Mouse (Mus musculus) left cerebral cortex, adult 2 months (tissue): ENCODE measurements around the gene Brk1. TPM values are rescaled to one million over a fixed set of nuclear protein-coding genes. Genes with fewer than 3 reads are reported as not detected.

Experiments used
- DNase-seq, 2 experiments: peaks; one replicate each; pipeline ENCODE4 v3.0.0; 2021 to 2022; ENCODE audit warnings: low spot score in 2 of 2, mixed read lengths in 1 of 2; ENCODE audit errors: extremely low spot score in 1 of 2
- H3K27ac ChIP-seq: fragments of 200-600 bp; 2 replicates; pipeline ENCODE4 v1.8.1; 2022
- H3K4me3 ChIP-seq: fragments of 200-600 bp; 2 replicates; pipeline ENCODE4 v1.8.1; 2022
- CTCF ChIP-seq: fragments of 200-600 bp; IDR thresholded peaks from 2 replicates; pipeline ENCODE4 v1.8.1; 2022; ENCODE audit warnings: antibody characterized with exemption, mild to moderate bottlenecking, moderate library complexity
- intact Hi-C: fragments of 180-260 bp; cut with DNase I; formaldehyde crosslinking; loops from one replicate; pipeline ENCODE4 v1.15.1; 2025
- total RNA-seq, 2 experiments: library from RNA; stranded (reverse); gene quantifications; 2 replicates each; pipeline ENCODE4 v1.2.3; 2021

Gene Brk1
- total RNA-seq, 2 experiments from 2014 or later = 221 to 228 TPM

GRCm38 (mm10) chr6:113600543-113601139 is 3.9 kb upstream of the Brk1 start, which contains the start of gene Fancd2os:
Gene Fancd2os, minus strand, starts transcription at chr6:113600715.
- Histone ChIP-seq H3K4me3 (no peak within 1 kb of the TSS), H3K27ac (no peak within 1 kb of the TSS)
- no peak for DNase-seq
- intact Hi-C loops = loop anchor here (5.0 kb wide), 1 partner anchor 68 kb away; the partner anchor contains the start of genes Emc3 and Fancd2
- TF ChIP-seq CTCF = no peak

- TF ChIP-seq CTCF = no peak
Observed at GRCm38 (mm10) chr6:113602821-113603220, 1.8 kb upstream of the Brk1 start.

GRCm38 (mm10) chr6:113603993-113604392 is 579 bp upstream of the Brk1 start:
- intact Hi-C loops = loop anchor here (5.0 kb wide), 1 partner anchor 72 kb away; the partner anchor contains the start of genes Emc3 and Fancd2
- TF ChIP-seq CTCF = no peak
- H3K4me3 ChIP-seq = peak overlapping the region; percentile 93
- peak overlapping the region; percentile 91 for H3K27ac ChIP-seq
- no peak for DNase-seq

More at GRCm38 (mm10) chr6:113602821-113603220, 1.8 kb upstream of the Brk1 start:
- no peak for DNase-seq
- no peak overlapping the region for H3K27ac ChIP-seq
- intact Hi-C loops = loop anchor here (5.0 kb wide), 1 partner anchor 71 kb away; the partner anchor contains the start of genes Emc3 and Fancd2
- no peak overlapping the region for H3K4me3 ChIP-seq

GRCm38 (mm10) chr6:113605224-113605545 is 613 bp downstream of the Brk1 start:
- intact Hi-C loops = no loop called here
- peak overlapping the region; percentile 91 for H3K27ac ChIP-seq
- TF ChIP-seq CTCF = no peak
- DNase-seq = no peak
- H3K4me3 ChIP-seq = peak overlapping the region; percentile 93

- no peak overlapping the region for H3K4me3 ChIP-seq
- H3K27ac ChIP-seq = peak overlapping the region; percentile 90
- intact Hi-C loops = loop anchor here (2.0 kb wide), 2 partner anchors 16 to 108 kb away; partner anchors contain the start of gene Prrt3
- no peak for TF ChIP-seq CTCF
- no peak for DNase-seq
Observed at GRCm38 (mm10) chr6:113608871-113609270, 4.3 kb downstream of the Brk1 start.

- H3K27ac ChIP-seq = peak overlapping the region; percentile 90
- no peak overlapping the region for H3K4me3 ChIP-seq
- no peak for DNase-seq
- intact Hi-C loops = loop anchor here (2.0 kb wide), 2 partner anchors 16 to 108 kb away; partner anchors contain the start of gene Prrt3
- no peak for TF ChIP-seq CTCF
Observed at GRCm38 (mm10) chr6:113609293-113609692, 4.7 kb downstream of the Brk1 start.

GRCm38 (mm10) chr6:113612258-113612969 is 7.8 kb downstream of the Brk1 start:
- DNase-seq = peak in 1 of 2 experiments; percentile 24
- intact Hi-C loops = loop anchor here (2.0 kb wide), 1 partner anchor 36 kb away; no protein-coding TSS in a partner anchor
- no peak overlapping the region for H3K4me3 ChIP-seq
- TF ChIP-seq CTCF = no peak
- H3K27ac ChIP-seq = peak overlapping the region; percentile 86

- Histone ChIP-seq H3K27ac (peak overlapping the region; percentile 86), H3K4me3 (no peak overlapping the region)
- intact Hi-C loops = loop anchor here (2.0 kb wide), 1 partner anchor 91 kb away; no protein-coding TSS in a partner anchor
- no peak for TF ChIP-seq CTCF
- DNase-seq = no peak
Observed at GRCm38 (mm10) chr6:113614152-113614551, 9.6 kb downstream of the Brk1 start.

- Histone ChIP-seq H3K27ac (peak overlapping the region; percentile 86), H3K4me3 (no peak overlapping the region)
- intact Hi-C loops = loop anchor here (2.0 kb wide), 1 partner anchor 92 kb away; no protein-coding TSS in a partner anchor
- no peak for DNase-seq
- no peak for TF ChIP-seq CTCF
Observed at GRCm38 (mm10) chr6:113614997-113615396, 10.4 kb downstream of the Brk1 start.

GRCm38 (mm10) chr6:113615489-113615888 is 10.9 kb downstream of the Brk1 start:
- DNase-seq = no peak
- peak overlapping the region; percentile 86 for H3K27ac ChIP-seq
- TF ChIP-seq CTCF = no peak
- intact Hi-C loops = loop anchor here (2.0 kb wide), 1 partner anchor 93 kb away; no protein-coding TSS in a partner anchor
- no peak overlapping the region for H3K4me3 ChIP-seq

- Histone ChIP-seq H3K27ac (peak overlapping the region; percentile 81), H3K4me3 (peak overlapping the region; percentile 56)
- no peak for DNase-seq
- TF ChIP-seq CTCF = no peak
- intact Hi-C loops = loop anchor here (5.0 kb wide), 1 partner anchor 121 kb away; the partner anchor contains the start of gene Prrt3
Observed at GRCm38 (mm10) chr6:113623386-113623785, 18.8 kb downstream of the Brk1 start.
